Mouse (Mus musculus): Measurements from ENCODE around the gene Gm7257. TPM values are rescaled to one million over a fixed set of nuclear protein-coding genes. Genes with fewer than 3 reads are reported as not detected.

Gene Gm7257
- not detected for total RNA-seq (2023)

GRCm38 (mm10) chr9:36431584-36431983 lies at the start of gene Gm7257:
Gene Gm7257 (plus strand): TSS chr9:36431884.

GRCm38 (mm10) chr9:36475338-36475737 lies 43.7 kb downstream of the Gm7257 start, which contains the start of gene Gm9513:
Gene Gm9513 (plus strand): TSS chr9:36475638.

Other genes starting within 250 kb of the Gm7257 start
- gene Gm9513, start 43.8 kb downstream of the Gm7257 start, total RNA-seq (2023), result not detected
- not detected for gene Gm5615, start 110.1 kb downstream of the Gm7257 start, total RNA-seq (2023)
- not detected for gene Gm17689, start 150.8 kb downstream of the Gm7257 start, total RNA-seq (2023)
- gene A630095E13Rik, start 211.5 kb downstream of the Gm7257 start, total RNA-seq (2023), result not detected

All from CD4-positive naive resting alpha-beta T cell, adult 57 days (primary cell).